Mouse (Mus musculus) intestine, embryonic 14.5 days (tissue): ENCODE measurements around the gene Zfp993. TPM values are rescaled to one million over a fixed set of nuclear protein-coding genes. Genes with fewer than 3 reads are reported as not detected.

ENCODE experiments used
- polyA plus RNA-seq: library from polyadenylated mRNA; unstranded; fragments of >200 nt; fragmentation: Nextera tagmentation; extraction: Ambion mirVana; gene quantifications from 2 replicates; pipeline ENCODE4 v1.2.1, GENCODE M21; 2014

Zfp993 gene
- polyA plus RNA-seq, 1 experiment from 2014 or later, result 2.2 TPM

Other genes starting within 250 kb of the Zfp993 start
- gene Zfp992, start 161.9 kb upstream of the Zfp993 start, polyA plus RNA-seq, result 4.4 and 5.9 TPM in 2 replicates
- gene Zfp981, start 108.9 kb upstream of the Zfp993 start, polyA plus RNA-seq, result 0.11 TPM in 1 of 2 replicates, not detected in the other